Mouse (Mus musculus): ENCODE results near the gene Kif22.

Gene Kif22

GRCm38 (mm10) chr7:127031244-127031643 lies 11.0 kb downstream of the Kif22 start:
- DNase-seq (ENCODE audit: low read depth, low spot score) = no peak

GRCm38 (mm10) chr7:127030172-127030571 lies 12.1 kb downstream of the Kif22 start:
- DNase-seq (ENCODE audit: low read depth, low spot score) = no peak

- DNase-seq (ENCODE audit: low read depth, low spot score) = no peak
These were observed 14.4 kb downstream of the Kif22 start for GRCm38 (mm10) chr7:127027885-127028284.

- peak; percentile 98 for DNase-seq (ENCODE audit: low read depth, low spot score)
These were observed 15.1 kb downstream of the Kif22 start, which contains the start of gene Maz for GRCm38 (mm10) chr7:127026984-127027726. Gene Maz, minus strand, starts transcription at chr7:127027037.

- DNase-seq (ENCODE audit: low read depth, low spot score) = no peak
These were observed 15.7 kb downstream of the Kif22 start for GRCm38 (mm10) chr7:127026616-127026983.

- no peak for DNase-seq (ENCODE audit: low read depth, low spot score)
These were observed 16.1 kb downstream of the Kif22 start for GRCm38 (mm10) chr7:127026161-127026600.

- DNase-seq (ENCODE audit: low read depth, low spot score) = no peak
These were observed 16.6 kb downstream of the Kif22 start for GRCm38 (mm10) chr7:127025556-127026160.

- peak; percentile 76 for DNase-seq (ENCODE audit: low read depth, low spot score)
These were observed 17.3 kb downstream of the Kif22 start for GRCm38 (mm10) chr7:127024755-127025555.

GRCm38 (mm10) chr7:127023896-127024690 lies 18.2 kb downstream of the Kif22 start:
- no peak for DNase-seq (ENCODE audit: low read depth, low spot score)

- DNase-seq (ENCODE audit: low read depth, low spot score) = no peak
These were observed 19.0 kb downstream of the Kif22 start for GRCm38 (mm10) chr7:127023272-127023691.

- DNase-seq (ENCODE audit: low read depth, low spot score) = no peak
These were observed 19.6 kb downstream of the Kif22 start for GRCm38 (mm10) chr7:127022528-127023271.

GRCm38 (mm10) chr7:127021563-127022527 lies 20.4 kb downstream of the Kif22 start:
- DNase-seq (ENCODE audit: low read depth, low spot score) = no peak

GRCm38 (mm10) chr7:127020901-127021562 lies 21.2 kb downstream of the Kif22 start, which contains the start of the genes Gm42742 and Prrt2:
Gene Gm42742, minus strand, starts transcription at chr7:127021097.
Gene Prrt2, minus strand, starts transcription at chr7:127021211.
- no peak for DNase-seq (ENCODE audit: low read depth, low spot score)

GRCm38 (mm10) chr7:127020491-127020890 lies 21.8 kb downstream of the Kif22 start:
- DNase-seq (ENCODE audit: low read depth, low spot score) = no peak

GRCm38 (mm10) chr7:127020031-127020430 lies 22.2 kb downstream of the Kif22 start:
- DNase-seq (ENCODE audit: low read depth, low spot score) = no peak

GRCm38 (mm10) chr7:127019306-127019960 lies 22.8 kb downstream of the Kif22 start:
- no peak for DNase-seq (ENCODE audit: low read depth, low spot score)

- no peak for DNase-seq (ENCODE audit: low read depth, low spot score)
These were observed 23.6 kb downstream of the Kif22 start for GRCm38 (mm10) chr7:127018416-127019305.
